Mouse (Mus musculus) spleen, postnatal 14 days (tissue): Measurements from ENCODE around the gene Lmod1.

Experiments used
- DNase-seq, 2 experiments: peaks; one replicate each; pipeline ENCODE4 v3.0.0; 2021 to 2022; ENCODE audit warnings: low spot score in 2 of 2

The Lmod1 gene

GRCm38 (mm10) chr1:135324571-135324970 lies at the start of gene Lmod1:
Lmod1 (plus strand) TSS chr1:135324807.
- DNase-seq = no peak

DNA sequence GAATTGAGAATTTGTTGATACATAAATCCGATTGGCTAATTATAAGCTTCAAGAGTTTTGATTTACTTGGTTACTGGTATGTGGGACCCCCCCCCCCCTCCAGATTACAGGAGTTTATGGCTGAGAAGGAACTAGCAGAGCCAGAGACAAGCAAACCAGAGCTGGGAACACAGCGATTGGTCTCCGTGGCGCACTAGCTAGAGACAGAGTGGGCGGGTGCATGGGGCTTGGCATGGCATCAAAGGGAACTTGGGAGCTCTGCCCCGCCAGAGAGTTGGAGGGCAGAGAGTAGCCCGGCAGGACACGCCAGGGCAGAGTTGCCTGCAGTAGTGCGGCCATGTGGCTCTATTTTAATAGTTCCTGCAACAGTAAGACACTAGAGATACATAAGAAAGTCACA lies 44.0 kb upstream of the Lmod1 start:
- no peak for DNase-seq

DNA sequence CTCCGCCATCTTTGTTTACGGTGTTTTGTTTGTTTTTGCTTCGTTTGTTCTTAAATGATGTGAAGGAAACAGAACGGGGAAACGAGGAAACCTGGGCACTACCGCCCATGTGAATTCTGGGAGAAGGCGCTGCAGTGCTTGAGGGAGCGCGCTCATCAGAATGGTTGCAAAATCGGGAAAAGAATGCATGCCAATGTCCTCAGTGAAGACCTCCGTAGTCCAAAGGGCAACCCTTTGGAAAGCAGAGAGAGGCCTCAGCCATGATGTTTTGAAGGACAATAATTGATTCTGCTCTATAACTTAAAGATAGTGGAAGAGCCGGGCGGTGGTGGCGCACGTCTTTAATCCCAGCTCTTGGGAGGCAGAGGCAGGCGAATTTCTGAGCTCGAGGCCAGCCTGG lies 42.8 kb upstream of the Lmod1 start:
- no peak for DNase-seq

DNA sequence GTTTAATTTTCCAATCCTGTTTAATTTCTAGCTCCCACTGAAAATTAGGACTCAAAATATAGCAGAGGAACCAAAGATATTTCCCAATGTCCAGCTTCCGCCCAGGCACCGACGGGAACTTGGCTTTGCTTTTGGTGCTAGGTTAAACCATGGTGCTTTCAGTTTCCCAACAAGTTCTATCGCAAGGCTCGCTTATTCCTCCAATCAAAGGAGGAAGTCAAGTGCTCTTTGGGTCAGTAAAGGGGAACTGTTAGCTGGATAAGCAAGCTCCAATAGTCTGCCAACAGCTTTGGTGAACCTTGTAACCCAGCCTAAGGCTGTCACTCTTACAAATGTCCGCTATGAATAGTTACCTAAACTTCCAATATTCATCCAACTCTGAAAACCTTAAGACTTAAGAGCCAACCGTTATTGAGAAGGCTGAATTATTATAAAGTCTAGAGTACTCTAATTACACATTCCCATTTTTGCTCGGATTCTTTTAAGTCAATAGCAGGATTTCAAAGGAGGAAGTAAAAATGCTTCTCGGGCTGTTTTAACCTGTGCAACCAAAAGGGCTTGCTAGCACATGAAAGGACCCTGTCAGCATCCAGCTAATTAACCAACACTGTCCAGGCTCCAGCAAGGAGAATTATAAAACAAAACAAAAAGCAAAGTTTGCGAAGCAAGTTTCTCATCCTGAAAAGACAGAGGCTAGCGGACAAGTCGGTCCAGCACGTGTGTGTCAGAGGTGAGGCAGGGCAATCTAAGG lies 41.9 kb upstream of the Lmod1 start:
- DNase-seq = no peak

GRCm38 (mm10) chr1:135283287-135283825 lies 41.3 kb upstream of the Lmod1 start:
- DNase-seq = no peak

DNA sequence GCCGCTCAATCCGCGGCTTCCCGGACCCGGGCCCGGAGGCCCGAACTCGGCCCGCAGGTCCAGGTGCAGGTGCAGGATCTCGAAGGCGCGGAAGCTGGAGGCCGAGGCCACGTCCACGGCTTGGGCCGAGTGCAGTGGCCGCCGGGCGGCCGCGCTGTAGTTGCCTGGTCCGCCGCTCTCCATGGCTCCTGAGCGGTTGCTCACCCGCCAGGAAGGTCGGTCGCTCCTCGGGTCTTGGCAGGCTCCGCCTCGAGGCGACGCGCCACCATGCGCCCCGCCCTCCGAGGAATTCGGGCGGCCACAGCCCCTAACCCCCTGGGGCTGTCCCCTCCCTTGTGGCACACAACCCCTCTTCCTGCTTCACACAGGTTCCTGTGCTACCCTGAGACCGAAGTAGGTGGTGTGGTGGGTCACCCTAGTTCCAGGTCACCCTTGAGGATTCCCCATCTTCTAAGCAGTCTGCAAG lies 40.7 kb upstream of the Lmod1 start, which contains the start of gene Rnpep:
Rnpep (minus strand) TSS at position 259 of the 466 bp plus-strand sequence.
- DNase-seq = peak; percentile 12 to 38

DNA sequence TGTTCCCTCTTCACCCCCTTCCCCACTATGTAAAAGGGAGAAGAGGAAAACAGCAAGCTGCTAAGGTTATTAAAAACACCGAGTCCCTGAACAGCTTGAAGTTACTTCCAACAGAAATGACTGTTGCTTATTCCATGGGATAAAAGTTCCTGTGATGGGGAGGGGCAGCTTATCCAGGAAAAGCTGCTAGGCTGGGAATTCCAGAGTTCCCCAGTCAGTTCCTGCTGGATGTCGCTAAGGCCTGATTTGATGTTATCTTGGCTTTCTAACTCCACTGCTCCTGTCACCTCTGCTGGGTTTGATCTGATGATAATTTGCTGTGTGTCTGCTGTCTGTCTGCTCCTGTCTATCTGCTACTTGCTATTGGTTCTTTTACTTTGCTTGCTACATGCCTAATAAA lies 38.3 kb upstream of the Lmod1 start:
- DNase-seq = no peak

- no peak for DNase-seq
These were observed 33.7 kb upstream of the Lmod1 start for GRCm38 (mm10) chr1:135290908-135291307.

DNA sequence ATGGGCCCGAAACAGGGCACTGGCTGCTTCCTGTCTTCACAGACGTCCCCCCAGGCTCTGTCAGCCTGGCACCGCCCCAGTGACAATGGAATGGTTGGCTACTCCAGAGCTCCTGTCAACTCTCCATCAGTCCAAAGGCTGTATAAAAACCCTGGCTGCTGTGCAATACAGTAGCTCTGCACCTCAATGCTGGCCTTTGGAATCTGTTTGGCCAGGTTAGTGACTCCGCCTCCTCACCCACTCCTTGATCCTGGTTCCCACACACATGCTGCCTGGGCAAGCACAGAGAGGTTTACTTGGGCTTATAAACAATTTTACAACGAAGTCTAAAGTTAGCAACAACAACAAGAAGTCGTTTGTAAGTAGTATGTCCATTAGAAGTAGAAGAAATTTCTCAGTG lies 13.3 kb upstream of the Lmod1 start:
- DNase-seq = no peak

DNA sequence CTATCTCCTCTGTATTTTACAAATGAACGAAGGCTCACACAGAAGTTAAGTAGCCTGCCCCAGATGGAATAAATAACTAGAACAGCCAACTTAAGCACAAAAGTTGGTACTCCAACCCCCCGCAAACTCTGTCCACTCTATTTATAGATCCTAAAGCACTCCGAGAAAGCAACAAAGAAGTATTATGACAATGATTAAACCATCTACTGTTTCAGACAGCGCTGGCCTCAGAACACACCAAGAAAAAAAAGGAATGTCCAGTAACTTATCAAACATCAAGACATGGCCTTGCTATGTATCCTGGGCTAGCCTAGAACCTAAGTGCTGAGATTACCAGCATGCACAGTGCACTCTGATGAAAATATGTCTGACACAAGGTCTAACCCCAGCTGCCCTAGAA lies 12.4 kb upstream of the Lmod1 start:
- no peak for DNase-seq

GRCm38 (mm10) chr1:135313284-135314031 lies 11.1 kb upstream of the Lmod1 start, which contains the start of gene Timm17a:
Timm17a (minus strand) TSS chr1:135313778.
- DNase-seq = peak; percentile 75 to 82

DNA sequence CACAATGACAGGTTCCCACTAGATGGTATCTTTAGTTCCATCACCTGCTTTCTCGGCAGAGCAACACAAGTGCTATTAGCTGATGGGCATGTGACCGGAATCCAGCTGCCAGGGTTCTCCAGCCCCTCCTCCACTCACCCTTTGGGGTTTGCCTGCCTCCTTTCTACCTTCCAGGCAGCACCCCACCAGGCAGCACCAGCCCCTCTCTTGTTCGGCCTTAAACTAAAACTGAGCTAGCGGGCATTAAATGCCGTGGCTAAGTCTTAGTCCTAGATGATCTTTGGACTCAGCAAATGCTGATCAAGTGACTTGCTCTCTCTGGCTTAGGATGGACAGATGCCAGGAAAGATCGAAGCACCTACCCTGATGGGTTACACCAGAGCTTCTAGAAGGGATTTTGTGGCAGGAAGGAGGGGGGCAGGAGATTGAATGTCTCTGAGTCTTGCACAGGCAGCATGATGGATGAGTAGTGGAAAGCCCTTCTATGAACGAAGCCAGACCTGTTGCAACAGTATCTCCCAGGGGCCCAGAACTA lies 1.2 kb upstream of the Lmod1 start:
- no peak for DNase-seq

DNA sequence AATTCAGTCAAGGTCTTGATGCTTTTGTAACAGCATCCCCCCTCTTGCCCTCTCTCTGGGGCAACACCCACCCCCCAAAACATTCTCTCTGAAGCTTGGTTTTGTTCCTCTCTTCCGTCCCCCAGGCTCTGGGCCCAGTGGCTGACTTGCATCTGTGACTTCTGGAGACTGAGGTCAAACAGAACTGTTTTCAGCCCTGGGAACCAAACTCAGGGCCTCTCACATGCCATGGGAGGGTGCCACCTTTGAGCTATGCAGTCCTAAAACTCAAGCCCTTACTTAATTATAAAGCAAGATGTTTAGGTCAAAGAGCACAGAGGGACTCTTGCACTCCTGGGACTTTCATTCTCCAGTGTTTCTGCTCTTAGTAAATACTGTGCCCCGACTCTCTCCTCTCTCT lies 1.3 kb downstream of the Lmod1 start:
- no peak for DNase-seq

DNA sequence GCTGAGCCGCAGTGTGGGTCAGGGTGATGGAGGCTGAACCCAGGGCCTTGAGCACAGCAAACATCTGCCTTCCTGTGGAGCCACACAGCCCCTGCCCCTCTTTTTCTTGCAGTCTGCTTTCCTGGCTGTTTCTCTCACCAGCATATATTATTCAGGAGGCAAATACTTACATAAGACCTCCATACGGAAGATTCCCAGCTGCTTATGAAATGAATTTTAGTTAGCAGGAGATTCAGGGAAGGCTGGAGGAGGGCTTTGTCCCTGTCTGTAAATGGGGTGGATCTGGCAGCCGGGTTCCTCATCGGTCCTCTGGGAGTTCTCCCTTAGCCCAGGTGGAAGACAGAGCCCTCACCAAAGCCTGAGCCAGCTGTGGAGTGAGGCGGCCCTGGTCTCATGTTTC lies 3.8 kb downstream of the Lmod1 start:
- no peak for DNase-seq

DNA sequence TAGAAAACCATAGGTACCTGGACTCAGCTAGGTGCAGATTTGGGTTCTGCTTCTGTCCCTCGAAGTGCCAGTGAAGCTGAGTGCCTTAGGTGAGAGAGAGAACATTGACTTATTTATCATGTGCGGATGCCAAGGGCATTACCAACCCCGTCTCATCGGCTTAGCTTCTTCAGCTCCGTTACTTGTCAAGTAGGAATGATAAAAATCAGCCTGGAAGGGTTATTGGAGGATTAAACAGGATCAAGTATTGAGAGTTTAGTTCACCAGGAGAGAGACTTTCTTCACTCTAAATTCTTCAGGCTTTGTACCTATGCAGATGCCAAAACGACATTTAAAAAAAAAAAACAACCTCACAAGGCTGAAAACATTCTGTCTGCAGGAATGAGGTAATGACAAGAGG lies 6.0 kb downstream of the Lmod1 start:
- DNase-seq = no peak

DNA sequence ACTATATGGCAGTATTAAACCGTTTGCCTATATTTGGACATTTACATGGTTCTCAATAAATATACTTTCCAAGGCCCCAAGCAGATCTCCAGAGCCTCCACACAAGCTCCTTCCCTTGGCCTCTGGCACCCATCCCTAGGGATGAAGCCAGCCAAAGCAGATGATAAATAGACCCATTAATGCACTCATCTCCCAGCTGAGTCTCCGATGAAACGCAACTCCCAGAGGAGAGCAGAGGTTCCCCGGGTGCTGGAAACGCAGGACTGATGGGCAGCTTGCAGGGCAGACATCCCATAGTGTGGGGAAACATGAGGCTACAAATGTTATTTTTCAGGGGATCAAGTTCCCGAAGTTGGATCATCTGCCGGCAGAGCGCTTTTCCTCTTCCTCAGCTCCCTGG lies 17.3 kb downstream of the Lmod1 start:
- no peak for DNase-seq

DNA sequence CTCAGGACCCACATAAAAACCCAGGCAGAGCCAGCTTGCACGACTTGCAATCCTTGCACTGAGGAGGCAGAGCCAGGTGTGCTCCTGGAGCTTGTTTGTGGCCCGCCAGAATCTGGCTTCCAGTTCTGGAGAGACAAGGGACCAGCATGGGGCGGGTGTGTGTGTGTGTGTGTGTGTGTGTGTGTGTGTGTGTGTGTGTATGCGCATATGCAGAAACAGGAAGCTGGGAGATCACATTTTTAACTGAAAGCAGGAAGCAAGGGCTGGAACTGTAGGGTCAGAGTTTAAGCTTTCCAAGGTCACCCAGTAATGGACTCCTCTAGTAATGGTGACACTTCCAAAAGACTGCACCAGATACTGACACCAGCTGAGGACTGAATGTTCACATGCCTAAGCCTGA lies 19.4 kb downstream of the Lmod1 start:
- DNase-seq = no peak

GRCm38 (mm10) chr1:135346891-135347290 lies 22.3 kb downstream of the Lmod1 start:
- no peak for DNase-seq

DNA sequence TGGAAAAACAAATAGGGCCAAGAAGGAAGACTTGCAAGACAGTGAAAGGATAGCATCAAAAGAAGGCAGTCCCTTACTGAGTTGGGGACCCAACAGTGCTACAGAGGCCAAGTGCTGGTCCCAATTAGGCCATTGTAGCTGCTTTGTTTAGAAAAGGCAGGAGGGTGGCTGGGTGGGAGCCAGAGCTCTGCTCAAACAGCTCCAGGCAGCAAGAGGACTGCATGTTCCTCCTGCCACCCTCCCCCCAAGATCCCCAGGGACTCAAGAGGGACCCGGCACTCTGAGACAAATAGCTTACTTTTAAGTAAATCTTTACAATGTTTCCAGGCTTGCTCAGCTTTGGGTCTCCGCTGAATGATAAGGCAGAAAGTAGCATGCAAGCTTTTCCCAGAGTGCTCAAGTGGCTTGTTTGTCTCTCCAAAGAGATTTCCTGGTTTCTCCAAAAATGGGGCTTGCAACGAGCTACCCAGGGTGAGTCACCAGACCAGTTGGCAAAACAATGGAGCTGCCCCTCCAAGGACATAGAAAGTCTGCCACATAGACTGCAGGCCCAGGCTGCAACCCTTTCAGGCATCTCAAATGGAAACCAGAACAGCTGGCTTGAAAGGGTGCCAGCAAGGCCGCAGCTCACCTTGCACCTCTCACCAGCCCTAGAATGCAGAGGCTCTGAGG lies 23.0 kb downstream of the Lmod1 start:
- no peak for DNase-seq

DNA sequence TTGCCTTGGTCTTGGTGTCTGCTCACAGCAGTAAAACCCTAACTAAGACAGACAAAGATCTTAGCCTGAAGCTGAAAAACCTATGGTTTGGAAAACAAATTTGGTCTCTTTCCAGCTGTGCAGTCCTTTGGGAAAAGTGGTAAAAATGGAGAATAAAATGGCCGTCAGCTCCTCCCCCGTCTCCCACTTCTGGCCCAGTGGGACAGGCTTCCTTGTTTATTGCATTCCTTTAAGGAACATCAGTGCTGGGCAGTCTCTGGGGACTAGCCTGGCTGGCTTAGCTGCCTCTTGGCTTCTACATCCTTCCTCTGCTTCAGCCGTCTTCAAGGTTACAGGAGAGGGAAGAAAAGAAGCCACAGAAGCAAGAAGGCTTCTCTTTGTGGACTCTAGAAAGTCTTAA lies 27.3 kb downstream of the Lmod1 start:
- DNase-seq = no peak

- no peak for DNase-seq
These were observed 34.5 kb downstream of the Lmod1 start for GRCm38 (mm10) chr1:135359071-135359470.

DNA sequence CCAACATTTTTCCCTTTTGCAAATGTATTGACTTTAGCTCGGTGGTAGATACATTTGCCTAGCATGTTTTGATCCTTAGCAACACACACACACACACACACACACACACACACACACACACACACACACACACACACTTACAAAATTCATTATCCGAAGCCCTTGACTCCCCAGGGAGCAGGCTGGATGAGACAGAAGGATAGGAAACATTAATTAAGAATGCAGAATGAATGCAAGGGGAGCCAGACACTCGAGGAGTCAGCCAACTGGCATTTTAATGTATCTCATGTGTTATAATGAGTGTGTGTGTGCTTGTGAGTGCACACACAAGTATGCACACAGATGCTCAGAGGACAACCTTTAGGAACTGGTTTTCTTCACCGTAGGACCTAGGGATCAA lies 36.9 kb downstream of the Lmod1 start:
- DNase-seq = no peak
